Mouse (Mus musculus): ENCODE measurements around the gene Gm5724.

- no peak for TF ChIP-seq CTCF (IDR thresholded peaks at IDR 0.05; ENCODE audit: low read depth, low read length)
- TF ChIP-seq POLR2A (IDR thresholded peaks at IDR 0.05; ENCODE audit: borderline replicate concordance, low read depth, low read length) = no peak
These were observed at the start of gene Gm5724 for GRCm38 (mm10) chr6:141773710-141774109.

All from bone marrow macrophage, adult 2 months (primary cell).